Mouse (Mus musculus): ENCODE measurements around the gene Zfp617.
"Not testable (repeated sequence)": the region's sequence is repeated elsewhere in the genome, so short reads cannot be mapped to it uniquely, and the experiment has no call there.

The Zfp617 gene

GRCm38 (mm10) chr8:71952489-71952888 lies 44.1 kb downstream of the Zfp617 start:
- DNase-seq (ENCODE audit: low spot score), result no peak

- not testable (repeated sequence) for DNase-seq (ENCODE audit: low spot score)
These were observed 44.7 kb downstream of the Zfp617 start for GRCm38 (mm10) chr8:71952961-71953700.

GRCm38 (mm10) chr8:71954666-71955065 lies 46.2 kb downstream of the Zfp617 start:
- no peak for DNase-seq (ENCODE audit: low spot score)

GRCm38 (mm10) chr8:71960483-71960882 lies 52.0 kb downstream of the Zfp617 start:
- DNase-seq (ENCODE audit: low spot score), result no peak

- no peak for DNase-seq (ENCODE audit: low spot score)
These were observed 53.4 kb downstream of the Zfp617 start for GRCm38 (mm10) chr8:71961796-71962195.

- no peak for DNase-seq (ENCODE audit: low spot score)
These were observed 55.6 kb downstream of the Zfp617 start for GRCm38 (mm10) chr8:71964051-71964450.

- DNase-seq (ENCODE audit: low spot score), result no peak
These were observed 56.7 kb downstream of the Zfp617 start for GRCm38 (mm10) chr8:71965166-71965565.

GRCm38 (mm10) chr8:71966411-71966810 lies 58.0 kb downstream of the Zfp617 start:
- no peak for DNase-seq (ENCODE audit: low spot score)

GRCm38 (mm10) chr8:71967261-71967660 lies 58.8 kb downstream of the Zfp617 start:
- DNase-seq (ENCODE audit: low spot score), result no peak

GRCm38 (mm10) chr8:71968100-71968499 lies 59.7 kb downstream of the Zfp617 start:
- no peak for DNase-seq (ENCODE audit: low spot score)

GRCm38 (mm10) chr8:71968636-71969035 lies 60.2 kb downstream of the Zfp617 start:
- no peak for DNase-seq (ENCODE audit: low spot score)

GRCm38 (mm10) chr8:71971945-71972344 lies 63.5 kb downstream of the Zfp617 start:
- DNase-seq (ENCODE audit: low spot score), result no peak

GRCm38 (mm10) chr8:71974211-71974610 lies 65.8 kb downstream of the Zfp617 start:
- DNase-seq (ENCODE audit: low spot score), result no peak

GRCm38 (mm10) chr8:71981032-71981431 lies 72.6 kb downstream of the Zfp617 start:
- no peak for DNase-seq (ENCODE audit: low spot score)

- no peak for DNase-seq (ENCODE audit: low spot score)
These were observed 73.0 kb downstream of the Zfp617 start for GRCm38 (mm10) chr8:71981456-71981855.
